Mouse (Mus musculus): ENCODE measurements around the gene Fgfr2.
A peak's percentile ranks its signal among the peaks of the same experiment; 100 is the strongest.

The Fgfr2 gene

DNA sequence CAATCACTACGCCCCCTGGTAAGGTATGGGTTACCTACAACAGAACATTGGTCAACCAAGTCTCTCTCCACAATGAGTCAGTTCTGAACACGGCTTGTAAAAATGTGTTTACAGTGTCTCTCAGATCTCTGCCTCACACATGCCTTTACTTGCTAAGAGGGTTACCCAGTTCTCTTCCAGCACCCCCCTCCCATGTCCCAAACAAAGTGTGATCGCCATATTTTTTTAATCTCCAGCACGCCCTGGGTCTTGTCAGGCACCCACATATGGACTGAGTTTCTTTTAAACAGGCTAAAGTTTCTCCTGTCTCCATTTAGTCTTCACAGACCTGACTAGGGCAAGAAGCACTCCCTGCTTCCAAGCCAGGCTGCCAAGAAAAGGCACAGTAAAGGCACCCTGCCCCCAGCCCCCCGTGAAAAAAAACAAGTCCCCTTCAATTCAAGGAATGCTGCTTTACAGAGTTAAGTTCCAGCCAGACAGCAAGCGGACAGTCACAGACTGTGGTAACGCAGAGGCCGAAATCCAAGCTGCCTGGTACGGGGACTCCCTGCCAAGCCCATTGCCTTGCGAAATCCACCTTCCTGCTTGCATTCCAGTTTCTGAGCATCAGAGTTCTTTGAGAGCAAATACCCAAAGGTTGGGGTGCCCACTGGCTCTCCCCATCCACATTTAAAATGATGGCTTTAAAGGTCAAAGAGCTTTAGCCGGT lies 2834.3 kb downstream of the Fgfr2 start:
- DNase-seq, result no peak

DNA sequence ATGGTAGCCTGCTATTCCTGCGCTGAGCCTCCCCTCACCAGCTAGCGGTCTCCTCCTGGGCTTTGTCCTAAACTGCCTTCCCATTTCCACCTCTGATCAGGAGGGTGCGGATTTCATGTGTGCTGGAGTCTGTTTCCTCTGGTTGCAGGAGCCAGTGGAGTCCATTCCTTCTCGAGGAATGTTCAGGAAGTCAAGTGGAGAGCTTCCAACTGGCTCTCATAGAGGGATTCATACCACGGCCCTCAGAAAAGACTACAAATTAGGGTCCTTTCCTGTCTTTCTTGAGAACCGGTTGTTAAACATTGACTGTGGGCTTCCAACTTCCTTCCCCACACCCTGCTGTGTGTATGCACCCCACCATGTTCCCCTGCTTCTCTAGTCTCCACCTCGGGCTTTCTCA lies 2834.9 kb downstream of the Fgfr2 start:
- DNase-seq, result no peak

DNA sequence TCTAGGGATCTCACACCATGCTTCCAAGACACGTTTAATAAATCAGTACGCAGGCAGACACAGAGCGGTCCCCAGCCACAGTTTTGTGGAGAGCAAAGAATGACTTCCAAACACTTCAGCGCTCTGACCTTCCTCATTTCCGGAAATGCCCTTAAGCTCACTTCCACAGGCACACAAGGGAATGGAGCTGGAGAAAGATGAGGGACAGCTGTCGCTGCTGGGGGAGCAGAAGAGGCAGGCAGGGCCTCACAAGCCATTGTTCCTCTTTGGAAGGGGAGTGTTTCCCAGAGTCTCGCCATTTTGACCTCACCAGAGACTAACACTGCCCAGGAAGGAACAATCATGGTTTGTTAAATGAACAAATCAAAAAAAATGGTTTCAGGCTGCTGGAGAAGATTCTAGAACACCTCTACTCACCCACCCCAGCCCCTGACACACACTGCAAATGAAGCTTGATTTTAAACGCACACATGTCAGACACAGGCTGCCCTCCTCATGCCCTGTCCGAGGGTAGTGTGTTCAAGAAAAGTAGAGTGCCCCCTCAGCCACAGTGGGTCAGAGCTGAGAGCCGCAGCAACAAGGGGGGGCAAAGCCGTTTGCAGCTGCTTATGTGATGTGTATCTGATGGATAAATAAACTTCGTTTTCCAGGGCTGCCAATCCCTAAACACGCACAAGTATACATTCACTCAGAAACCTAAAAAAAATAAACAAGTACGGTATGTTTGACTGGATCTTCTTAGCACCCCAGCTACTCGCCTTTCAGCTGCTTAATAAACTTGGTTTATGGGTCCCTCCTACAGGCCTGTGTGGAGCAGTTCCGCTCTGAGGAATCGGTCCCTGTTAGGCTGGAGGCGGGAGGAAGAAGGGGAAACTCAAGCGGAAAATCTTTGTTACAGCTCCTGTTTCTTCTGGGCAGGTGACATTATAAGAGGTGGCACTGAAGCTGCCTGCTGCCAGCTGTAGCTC lies 2844.1 kb downstream of the Fgfr2 start:
- no peak for DNase-seq

DNA sequence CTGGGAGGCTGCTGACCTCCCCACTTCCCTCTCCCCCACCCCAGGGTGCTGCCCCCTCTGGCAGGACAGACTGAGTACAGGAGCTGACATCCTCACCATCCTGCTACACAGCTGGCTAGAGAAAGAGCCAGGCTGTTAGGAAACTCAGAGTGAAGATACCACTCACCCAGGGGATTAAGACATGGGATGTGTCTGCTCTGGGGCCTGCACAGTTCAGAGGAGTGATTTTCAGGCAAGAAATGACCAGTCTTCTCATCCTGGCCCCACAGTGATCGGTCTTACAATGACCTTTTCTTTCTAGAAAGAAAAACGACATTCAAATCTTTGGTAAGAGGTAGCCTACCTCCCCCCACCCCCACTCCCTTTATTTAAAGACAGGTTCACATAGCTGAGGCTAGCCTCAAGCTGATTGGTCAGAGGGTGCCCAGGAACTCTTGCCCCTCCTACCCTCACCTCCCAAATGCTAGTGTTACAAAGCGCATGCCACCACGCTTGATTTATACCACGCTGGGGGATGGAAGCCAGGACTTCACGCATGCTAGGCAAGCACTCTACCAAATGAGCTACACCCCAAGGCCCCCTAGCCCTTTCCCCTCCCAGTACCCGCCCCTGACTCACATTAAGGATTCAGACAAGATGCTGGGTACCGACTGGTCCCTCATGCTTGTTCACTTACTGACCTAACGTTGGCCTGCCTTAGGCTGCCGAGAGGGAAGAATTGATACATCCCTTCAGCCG lies 2845.0 kb downstream of the Fgfr2 start:
- DNase-seq, result no peak

DNA sequence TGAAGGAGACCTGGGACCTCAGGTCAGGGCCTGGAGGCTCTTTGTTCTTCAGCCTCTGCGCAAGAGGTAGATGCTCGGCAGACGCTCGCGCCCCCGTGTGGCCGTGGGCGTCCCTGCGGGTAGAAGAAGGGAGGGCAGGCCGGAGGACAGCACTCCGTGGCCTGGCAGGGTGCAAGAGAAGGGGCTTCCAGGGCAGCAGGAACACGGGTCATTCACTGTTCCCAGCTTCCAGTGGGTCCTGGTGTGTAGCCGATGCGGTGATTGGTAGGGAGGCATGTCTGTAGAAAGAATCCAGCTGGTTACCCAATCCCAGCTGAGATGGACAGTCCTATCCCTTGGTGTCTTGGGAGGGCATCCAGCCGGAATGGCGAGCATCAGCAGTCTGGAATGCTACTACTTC lies 2849.9 kb downstream of the Fgfr2 start:
- peak; percentile 36 for DNase-seq

DNA sequence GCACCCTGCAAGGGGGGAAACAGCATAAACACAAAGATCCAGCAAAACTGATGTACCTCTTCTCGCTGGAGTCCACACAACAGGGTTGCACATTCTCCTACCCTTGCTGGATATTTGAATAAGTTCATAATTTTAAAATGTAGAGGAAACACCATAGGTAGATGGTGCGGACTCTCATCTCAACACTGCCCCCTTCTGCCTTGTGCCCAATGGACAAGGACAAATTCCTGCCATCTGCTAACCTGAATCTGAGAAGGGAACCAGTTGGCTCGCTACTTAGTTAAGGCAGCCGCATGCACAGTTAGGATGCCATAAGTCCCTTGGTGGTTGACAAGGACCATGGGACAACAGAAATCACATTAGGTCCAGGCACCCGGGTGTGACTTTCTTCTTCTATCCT lies 2852.3 kb downstream of the Fgfr2 start:
- DNase-seq, result no peak

DNA sequence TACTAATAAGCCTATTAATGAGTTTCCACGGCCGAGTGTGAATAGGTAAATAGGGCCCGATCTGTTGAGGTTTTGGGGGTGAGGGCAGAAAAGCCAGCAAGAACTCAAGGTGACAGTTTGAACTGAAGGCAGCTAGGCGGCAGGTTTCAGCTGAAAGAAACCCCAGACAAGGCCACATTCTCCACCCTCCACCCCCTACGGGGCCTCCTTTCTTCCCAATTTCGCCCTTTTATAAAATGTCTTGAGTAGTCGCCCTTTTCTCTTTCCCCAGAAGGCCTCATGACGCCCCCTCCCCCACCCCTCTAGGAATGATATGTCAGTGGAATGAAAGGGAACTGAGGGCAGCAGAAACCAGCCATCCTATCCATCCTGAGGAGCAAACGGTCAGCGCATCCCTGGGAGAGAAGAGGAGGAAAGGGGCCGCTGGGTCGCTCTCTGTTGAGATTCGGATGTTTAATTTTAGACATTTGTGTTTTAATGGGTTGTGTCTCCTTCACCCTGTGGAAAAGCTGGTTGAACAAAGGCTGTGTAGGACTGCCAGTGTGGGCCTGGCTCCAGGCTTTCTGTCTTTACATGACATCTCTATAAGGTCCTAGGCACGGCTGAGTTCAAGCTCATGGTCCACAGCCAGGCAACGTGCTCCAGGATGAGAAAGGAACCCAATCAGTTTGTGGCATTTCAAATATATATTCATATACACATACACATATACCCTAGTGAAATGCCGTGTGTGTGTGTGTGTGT lies 2853.9 kb downstream of the Fgfr2 start:
- no peak for DNase-seq

DNA sequence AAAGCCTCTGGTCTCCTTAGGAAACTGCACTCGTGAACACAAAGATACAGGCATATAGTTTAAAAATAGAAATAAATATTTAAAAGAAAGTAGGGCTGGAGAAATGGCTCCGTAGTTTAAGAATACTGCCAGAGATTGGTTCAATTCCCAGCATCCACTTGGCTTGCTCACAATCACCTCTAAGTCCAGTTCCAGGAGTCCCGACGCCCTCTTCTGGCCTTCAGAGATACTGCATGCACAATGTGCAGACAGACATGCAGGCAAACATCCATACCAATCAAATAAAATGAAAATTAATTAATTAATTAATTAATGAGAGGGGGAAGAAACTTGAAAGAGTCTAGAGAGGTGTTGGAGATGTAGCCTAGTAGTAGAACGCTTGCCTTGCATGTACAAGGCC lies 2856.1 kb downstream of the Fgfr2 start:
- no peak for DNase-seq

DNA sequence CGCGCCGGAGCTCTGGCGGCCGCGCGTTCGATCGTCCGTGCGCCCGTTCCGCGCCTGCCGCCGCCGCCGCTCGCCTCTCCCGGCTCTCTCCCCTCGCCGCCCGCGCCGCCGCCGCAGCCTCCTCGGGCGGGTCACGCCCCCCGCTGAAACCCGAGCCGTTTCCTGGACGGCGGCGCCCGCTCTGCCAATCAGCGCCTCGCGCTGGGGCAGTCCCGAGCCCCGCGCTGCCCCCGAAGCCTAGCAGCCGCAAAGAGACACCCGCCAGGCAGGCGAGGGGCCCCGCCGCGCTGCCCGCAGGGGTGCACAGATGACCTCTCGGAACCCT lies 2857.0 kb downstream of the Fgfr2 start:
- DNase-seq, result peak; percentile 67

DNA sequence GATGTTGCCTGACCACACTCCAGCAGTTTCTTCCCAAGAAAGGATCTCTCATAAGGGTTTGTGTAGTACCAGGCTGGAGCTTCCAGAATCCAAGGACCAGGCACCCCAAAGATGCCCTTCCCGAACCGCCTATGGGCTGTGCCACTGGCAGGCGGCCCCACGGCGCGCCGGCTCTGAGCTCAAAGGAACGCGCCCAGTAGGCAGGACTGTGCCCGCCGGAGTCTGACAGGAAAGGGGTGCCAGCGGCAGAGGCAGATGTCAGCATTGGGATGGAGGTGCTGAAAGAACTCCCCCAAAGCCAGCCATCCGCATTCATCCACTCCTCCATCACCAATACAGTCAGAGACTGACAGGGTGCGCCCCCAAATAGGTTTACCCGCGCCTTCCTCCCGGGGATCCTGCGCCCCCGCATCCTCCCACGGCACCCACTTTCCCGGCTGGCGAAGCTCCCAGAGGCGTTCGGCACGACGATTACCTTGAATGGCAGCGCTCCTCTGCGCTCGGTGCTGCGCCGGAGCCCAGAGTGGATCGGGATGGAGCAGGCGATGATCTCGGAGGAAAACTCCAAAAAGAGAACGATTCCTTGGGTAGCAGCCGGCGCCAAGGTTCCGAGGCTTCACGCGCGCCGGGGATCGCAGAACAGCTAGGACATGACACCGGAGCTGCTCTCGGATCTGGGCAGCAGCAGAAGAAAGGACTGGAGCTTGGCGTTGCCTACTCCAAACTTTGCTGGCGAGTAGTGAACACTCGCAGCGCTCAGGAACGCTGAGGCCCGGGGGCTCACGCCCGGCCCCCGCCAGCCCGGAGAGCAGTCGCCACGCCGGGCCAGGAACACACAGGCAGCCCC lies 2857.6 kb downstream of the Fgfr2 start:
- peak; percentile 28 for DNase-seq

DNA sequence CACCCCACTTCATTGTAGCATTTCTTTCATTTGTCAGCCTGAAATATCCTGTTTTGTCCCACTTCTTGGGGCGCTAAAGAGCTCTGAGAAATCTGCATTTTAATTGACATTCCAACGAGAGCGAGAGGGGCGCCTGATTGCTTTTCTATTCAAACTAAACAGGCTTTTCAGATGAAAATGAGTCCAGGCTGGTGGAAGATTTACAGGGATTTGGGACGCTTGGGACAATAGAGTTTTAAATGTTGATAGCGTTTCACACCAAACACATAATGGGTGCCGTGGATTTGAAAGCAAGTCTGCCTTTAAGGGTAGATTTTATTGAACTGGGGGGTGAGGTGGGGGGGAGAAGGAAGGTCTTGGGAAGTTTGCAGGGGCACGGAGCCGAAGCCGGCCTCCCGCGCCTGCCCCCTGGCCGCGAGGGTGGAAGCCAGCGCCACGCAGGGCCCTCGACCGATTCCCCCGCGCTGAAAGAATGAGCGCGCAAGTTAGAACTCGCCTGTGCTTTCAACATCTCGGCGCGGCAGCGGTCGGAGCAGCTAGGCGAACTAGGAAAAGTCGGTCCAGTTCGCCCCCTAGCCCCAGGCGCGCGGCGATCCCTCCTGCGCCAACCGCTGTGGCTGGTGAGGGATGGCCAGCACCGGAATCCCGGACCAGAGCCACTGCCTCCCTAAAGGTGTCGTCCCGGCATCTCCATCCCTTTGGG lies 2858.4 kb downstream of the Fgfr2 start:
- DNase-seq, result no peak

DNA sequence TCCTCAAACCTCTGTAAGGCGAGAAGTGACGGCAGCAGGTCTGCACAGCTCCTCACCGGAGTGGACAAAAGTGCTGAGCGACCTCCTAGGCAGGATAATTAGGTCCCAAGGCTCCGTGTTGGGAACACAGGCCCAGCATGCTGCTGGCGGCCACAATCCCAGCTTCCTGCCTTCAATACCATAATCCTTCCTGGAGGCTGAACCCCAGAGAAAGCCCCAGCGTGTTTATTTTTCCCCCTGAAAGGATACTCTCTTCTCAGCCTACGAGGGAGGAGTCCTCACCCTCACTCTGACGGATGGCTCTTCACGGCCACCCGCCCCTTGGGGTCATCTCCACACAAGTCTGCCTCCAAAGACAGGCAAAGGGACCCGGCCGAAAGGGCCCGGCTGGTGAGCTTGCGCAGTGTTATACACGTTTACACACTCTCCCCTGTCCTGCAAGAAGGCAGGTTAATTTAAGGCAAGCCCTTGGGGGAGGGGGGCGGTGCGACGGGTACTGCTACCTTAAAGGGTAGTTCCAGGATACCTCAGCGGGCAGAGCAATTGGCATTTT lies 2859.3 kb downstream of the Fgfr2 start:
- no peak for DNase-seq

DNA sequence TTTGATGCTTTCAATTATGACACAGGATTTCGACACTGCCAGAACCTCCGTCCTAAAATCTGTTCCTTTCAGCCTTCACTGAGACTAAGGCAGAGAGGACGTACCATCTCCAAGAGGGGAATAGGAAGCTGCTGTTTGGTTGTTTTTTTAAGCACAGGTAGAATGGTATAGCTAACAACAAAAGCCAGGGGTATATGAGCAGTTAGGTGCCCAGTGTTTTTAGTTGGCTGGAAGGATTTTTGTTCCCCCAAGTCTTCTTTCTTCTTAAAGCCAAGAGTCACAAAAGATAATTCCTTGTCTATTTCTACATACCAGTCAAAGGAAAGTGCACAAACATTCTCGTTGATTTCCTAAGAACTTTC lies 2859.9 kb downstream of the Fgfr2 start:
- no peak for DNase-seq

DNA sequence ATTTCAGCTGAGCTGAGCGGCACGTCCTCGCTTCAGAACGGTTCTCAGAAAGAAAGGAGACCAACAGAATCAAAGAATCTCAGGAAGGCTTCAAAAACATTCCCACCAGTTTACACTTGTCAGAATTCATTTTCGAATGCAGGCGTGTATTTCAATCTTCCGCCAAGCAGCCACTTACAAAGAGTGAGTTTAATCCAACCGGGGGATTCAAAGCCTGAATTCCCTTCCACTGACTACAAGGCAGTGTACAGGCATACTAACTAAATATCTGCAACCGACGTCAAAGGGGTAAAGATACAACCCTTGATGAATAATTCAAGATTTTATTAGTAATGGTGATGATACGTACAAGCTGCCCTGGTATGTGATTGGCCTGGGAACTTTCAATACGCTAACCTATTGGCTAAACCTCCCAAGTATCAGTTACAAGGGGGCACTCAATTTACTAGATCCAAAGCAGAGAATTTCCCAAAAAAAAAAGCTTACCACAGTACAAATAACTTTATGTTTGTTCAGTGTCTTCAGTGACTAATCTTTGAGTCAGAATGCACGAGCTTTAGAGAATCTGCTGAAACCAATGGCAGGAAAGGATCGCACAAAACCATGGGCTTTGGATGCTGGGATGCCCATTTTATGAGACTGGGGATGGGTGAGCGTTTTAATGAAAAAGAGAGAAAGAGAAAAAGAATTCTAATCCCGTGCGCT lies 2860.5 kb downstream of the Fgfr2 start:
- DNase-seq, result no peak

DNA sequence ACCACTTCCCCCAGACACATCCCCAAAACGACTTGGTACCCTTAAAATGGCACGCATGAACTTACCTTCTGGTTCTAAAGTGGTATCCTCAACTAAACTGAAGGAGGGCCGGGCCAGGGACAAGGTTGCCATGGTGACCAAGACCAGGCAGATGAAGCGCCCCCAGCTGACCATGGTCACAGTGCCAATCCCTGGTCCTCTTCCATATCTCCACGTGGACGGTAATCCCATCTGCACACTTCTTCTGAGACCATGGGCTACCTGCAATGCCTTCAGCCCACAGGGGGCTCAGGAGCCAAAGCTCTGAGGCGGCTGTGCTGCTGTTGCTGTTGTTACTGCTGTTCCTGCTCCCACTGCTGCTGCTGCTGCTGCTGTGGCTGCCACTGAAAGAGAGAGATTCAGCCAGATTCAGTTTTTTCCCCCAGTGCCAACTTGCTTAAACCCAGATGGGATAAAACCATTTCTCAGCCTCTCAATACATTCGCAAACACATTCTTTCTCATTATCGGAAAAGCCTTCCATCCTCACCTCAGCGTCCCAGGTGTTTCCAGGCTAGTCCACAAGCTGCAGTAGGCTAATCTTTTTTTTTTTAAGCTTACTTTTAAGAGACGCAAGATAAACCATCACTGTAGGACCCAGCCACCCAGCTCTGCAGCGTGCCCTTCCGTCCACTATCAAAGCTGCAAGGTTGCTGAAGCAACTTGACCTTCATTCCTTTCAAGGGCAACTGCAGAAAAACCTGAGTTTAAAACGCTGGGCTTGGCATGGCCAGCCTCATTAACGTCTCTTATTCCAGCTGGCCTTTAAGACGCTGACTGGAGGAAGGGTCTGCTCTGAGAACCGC lies 2861.2 kb downstream of the Fgfr2 start:
- no peak for DNase-seq

DNA sequence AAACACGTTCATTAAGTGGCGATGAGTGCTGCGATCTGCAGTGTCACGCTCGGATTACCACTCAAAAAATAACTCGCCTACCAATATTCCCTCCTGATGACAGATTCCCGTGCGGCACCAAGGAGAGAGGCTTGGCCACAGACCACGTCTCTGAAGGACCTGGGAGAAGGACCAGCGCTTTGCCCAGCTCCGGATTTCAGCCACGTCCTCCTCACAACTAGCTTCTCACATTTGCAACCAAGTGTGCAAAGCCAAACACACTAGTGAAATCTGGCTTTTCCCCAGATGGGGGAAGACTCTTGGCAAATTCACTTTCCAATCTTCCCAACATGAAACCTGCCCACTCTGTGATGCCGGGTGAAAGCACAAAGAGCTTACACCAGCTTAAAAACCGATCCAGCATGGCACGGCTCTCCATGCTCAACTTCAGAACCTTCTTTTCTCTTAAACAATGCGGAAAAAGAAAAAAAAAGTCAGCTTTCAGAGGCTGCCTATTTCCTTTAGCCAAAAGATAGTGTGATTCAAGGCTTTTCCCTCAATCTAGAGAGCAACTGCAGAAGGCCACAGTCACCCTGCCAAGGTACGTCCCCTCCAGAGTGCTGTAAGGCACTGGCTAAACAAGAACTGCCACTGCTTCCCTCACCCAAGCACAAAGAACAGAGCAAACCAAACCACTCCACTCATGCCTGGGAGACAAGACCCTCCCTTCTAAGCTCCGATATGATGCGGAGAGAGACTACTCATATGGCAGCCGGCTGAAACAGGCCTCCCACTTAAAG lies 2862.1 kb downstream of the Fgfr2 start:
- no peak for DNase-seq

DNA sequence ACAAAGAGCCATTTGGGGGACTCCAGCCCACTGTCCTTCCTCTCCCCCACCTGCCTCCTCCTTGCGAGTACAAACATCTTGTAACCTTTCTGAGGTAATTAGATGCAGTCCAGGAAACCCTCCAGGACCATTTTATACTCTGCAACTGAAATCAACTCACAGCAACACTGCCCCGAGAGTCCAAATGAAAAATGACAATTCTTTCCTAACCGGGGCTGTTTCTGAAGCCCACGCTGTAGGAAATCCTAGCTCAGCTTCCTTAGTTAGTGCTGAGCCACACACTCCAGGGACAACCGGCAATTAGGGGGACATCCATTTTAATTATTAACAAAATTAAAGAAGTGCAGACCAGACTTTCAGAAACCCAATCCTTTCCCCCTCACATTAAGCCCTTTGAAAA lies 2863.1 kb downstream of the Fgfr2 start:
- no peak for DNase-seq

DNA sequence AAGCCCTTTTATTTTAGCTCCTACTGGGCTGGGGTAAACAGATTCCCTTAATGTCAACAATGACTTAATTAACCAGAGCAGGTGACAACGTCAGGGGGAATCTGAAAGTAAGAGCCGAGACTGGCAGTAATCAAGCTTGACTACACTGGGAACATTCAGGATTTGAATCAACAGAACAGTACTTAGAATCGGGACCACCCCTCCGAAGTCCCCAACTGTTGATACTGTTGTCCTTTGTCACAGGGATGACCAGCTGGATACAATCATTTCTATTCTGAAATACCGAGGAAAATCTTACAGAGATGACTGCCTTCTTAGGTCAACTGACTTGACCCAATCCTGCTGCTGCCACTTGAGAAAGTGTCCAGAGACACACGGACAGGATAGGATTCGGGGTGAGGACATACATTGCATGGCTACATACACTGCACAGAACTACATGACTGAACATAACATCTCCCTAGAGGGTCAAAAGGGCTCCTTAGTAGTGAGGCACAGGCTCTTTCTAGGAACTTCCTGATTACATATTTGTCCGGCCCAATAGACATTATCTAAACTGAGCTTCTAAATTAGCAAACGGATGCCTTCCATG lies 2864.3 kb downstream of the Fgfr2 start:
- DNase-seq, result no peak

Measured in kidney, adult 11 months (tissue).